Mouse (Mus musculus) cerebellum, postnatal 25 days (tissue): ENCODE data around the gene Adcy5.

Experiments
- DNase-seq, 2 experiments: peaks; one replicate each; pipeline ENCODE4 v3.0.0; 2021; ENCODE audit warnings: mixed read lengths in 2 of 2

Adcy5 gene

DNA sequence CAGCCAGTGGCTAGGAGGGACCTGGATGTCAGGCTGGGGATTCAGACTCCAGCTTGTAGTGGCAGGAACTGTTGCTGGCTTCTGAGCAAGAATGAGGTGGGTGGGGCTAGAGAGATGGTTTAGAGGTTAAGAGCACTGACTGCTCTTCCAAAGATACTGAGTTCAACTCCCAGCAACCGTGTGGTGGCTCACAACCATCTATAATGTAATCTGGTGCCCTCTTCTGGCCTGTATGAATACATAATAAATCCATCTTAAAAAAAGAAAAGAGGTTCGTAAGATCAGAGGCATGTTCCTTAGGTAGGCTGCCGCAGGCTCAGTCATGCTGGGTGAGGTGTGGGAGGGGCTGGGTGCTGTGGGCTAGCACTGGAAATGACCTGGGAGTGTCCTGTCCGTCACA lies 116.9 kb downstream of the Adcy5 start:
- DNase-seq: no peak

DNA sequence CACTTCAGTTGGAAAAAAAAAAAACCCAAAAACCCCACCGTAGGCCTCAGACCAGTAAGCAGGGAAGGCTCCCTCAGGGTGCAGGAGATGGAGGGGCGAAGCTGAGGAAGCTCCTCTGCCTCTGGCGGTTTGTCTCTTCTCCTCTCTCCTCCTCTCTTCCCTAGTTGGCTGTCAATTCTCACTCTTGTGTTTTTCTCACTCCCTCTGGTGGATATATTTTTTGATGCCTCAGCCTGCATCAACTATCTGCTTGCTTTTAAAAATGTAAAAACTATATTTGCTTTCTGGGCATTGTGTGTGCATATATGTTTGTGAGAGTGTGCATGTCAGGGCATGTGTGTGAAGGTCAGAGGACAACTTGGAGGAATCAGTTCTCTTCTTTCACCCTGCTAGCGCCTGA lies 117.7 kb downstream of the Adcy5 start:
- no peak for DNase-seq

GRCm38 (mm10) chr16:35278166-35278565 lies 123.5 kb downstream of the Adcy5 start:
- peak in 1 of 2 experiments; percentile 42 for DNase-seq

DNA sequence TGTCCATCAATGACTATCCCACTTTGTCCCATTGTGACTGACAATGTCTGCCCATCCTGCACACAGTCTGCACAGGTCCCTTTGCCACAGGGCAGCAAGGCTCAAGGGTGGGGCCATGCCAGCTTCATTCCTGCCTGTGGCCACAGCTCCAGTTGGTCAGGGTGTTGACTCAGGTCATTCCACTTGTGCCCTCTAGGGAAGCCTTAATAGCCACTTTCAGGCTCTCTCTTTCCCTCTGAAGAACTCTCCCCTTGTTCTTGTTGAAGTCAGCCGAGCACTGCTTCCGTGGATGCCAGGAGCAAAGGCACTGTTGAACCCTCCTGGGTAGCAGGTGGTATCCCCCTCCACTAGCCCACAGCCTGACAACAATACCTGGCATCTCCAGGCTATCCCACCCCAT lies 127.8 kb downstream of the Adcy5 start:
- no peak for DNase-seq

GRCm38 (mm10) chr16:35285821-35286220 lies 131.1 kb downstream of the Adcy5 start:
- DNase-seq: no peak

GRCm38 (mm10) chr16:35287244-35287643 lies 132.6 kb downstream of the Adcy5 start:
- DNase-seq: no peak

- no peak for DNase-seq
Observed at GRCm38 (mm10) chr16:35297786-35298185, 143.1 kb downstream of the Adcy5 start.

DNA sequence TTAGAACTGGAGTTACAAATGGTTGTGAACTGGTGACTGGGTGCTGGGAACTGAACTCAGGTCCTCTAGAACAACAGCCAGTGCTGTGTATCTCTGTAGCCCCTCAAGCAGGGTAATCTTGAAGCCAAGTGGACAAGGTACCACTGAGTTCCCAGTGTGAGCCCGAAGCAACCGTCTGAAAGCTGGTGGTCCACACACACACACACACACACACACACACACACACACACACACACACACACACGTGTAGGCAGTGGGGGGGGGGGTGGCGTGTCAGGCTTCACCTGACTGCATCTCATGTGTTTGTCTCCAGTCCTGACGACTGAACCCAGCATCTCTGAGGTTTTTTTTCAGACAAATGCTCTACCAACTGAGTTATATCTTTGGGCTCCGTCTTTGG lies 145.5 kb downstream of the Adcy5 start:
- no peak for DNase-seq

- peak in 1 of 2 experiments; percentile 1 for DNase-seq
Observed at GRCm38 (mm10) chr16:35302441-35303280, 148.0 kb downstream of the Adcy5 start.

- peak in 1 of 2 experiments; percentile 5 for DNase-seq
Observed at GRCm38 (mm10) chr16:35303721-35304120, 149.0 kb downstream of the Adcy5 start.

DNA sequence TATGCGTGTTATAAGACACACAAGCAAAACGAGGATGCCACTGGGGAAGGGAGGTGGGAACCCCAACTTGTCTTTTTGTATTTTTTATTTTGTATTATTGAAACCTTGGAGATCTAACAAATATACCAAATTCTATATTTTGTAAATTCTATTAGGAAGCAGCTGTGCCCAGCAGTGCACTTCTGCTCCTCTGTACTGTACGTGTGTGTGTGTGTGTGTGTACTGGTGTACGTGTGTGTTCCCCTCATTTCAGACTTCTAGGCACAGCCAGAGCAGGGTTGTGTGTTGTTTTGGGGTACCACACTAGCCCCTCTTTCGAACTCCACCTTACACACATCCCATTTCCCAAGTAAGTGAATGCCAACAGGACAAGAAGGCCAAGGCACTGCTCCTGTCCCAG lies 149.7 kb downstream of the Adcy5 start:
- DNase-seq: peak in 1 of 2 experiments; percentile 0

GRCm38 (mm10) chr16:35305226-35305625 lies 150.5 kb downstream of the Adcy5 start:
- no peak for DNase-seq

- DNase-seq: no peak
Observed at GRCm38 (mm10) chr16:35306631-35307030, 152.0 kb downstream of the Adcy5 start.

- DNase-seq: no peak
Observed at GRCm38 (mm10) chr16:35307331-35307730, 152.7 kb downstream of the Adcy5 start.

DNA sequence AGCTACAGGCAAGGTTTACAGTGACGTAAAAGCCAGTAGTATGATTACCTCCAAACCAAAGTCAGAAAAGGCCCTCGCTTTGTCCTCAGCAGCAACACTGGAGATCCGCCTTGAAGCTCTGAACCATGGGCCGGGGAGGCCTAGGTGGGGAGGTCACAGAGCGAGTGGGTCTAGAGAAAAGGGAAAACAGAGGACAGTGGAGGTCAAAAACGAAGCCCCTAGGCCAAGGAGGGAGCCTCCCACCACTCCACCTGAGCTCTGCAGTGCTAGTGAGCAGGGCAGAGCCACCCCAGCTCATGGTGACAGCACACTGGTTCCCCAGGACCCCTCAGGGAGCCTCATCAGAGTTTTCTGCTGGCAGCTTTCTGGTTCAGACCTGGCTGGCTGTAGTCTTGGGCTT lies 153.3 kb downstream of the Adcy5 start:
- no peak for DNase-seq

DNA sequence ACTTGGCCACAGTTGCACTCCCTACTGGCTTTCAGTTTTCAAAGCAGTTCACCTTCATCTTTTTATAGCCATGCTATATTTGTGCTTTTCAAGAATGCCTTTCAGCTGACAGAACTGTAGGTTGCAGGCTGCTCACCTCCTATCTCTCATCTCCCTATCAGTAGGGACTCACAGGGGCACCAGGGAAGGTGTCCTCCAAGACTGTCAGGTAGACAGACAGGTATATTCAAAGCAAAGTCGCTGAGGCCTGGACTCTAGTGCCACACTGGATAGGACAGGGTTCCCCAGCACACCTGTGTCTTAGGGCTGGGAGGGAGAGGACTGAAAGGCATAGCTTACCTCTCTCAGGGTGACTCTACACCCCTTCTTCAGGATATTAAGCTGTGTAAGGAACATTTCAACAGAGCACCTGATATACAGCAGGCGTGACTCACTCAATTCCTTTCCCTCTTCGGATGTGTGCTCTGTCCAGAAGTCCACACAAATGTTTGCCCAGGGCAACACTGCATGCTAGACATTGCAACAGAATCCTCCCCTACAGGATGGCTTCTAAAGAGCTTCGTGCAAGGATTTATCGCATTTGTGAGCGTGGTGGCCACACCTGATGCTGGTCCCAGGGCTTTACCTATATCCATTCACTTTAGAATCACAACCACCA lies 153.9 kb downstream of the Adcy5 start:
- no peak for DNase-seq

DNA sequence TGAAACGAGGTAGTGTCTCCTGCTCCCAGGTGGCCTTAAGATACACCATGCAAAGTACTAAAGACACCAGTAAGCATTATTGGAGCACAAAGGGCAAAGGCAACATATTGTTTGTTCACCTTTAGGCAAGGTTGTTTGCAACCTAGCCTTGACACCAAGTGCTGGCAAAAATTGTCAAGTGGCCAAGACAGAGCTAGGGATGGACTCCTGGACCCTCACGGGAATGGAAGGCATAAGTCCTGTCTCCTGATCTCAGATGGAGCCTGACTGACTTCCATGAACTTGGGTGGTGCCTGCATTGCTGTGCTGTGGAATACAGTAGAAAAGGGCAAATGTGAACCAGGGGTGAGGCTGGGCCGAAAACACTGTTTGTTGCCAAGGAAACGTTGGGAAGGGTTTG lies 155.0 kb downstream of the Adcy5 start:
- DNase-seq: no peak

DNA sequence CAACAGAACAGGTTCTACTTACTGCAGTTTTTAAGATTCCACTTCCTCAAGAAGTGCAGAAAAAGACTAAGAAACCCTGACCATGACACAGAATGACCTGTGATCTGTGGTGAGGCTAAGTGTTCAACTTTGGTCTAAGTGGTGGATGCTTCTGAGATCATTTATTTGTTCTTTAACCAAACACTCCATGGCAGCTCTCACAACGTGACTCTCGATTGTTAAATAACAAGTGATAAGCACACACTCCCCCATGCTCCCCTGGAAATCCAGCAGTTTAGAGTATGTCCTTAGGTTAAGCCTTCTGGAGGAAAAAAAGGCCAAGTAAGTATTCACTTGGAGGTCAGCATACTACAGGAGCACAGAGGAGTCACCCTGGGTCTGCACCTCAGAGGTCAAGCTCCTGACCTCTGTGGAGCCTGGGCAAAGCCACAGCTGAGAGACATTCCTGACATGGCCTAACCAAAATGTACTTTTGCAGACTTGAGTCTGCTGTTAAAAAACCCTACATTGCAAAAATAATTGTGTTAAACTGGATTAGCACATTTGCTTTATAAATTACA lies 156.0 kb downstream of the Adcy5 start:
- DNase-seq: no peak

DNA sequence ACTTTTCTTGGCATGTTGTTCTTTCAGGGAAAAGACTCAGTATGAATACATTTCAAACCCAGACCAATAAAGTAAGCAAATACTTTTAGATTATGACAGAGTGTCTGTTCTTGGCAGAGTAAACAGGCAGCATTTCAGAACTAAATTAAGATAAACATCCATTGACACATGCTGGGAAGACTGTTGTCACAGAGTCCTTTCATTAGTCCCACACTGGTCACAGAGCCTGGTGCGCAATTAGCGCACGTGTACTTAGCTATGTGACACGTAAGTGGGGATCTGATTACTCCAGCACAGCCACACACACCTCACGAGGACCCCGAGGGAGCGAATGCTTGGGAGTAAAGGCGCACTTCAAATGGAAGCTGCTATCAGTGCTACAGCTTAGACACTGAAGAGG lies 156.9 kb downstream of the Adcy5 start:
- no peak for DNase-seq

GRCm38 (mm10) chr16:35315496-35315895 lies 160.8 kb downstream of the Adcy5 start:
- DNase-seq: no peak

GRCm38 (mm10) chr16:35316856-35317264 lies 162.2 kb downstream of the Adcy5 start:
- no peak for DNase-seq

DNA sequence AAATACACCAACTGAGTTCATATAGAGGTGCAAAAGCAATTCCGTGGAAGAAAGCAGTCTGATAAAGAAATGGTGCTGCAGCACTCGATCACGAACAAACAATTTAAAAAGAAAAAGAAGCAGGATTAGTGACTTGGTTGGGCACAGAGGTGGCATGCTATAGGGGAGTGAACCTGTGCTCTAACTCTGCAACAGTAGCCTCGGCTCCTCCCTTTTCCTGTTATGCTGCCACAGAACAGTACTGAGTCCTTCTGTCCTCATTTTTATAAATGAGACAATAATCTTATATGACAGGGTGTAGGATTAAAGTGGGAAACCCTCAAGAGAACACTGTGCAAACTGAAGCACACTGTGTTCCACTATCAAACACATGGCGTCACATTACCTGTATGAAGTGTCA lies 162.8 kb downstream of the Adcy5 start:
- no peak for DNase-seq

- no peak for DNase-seq
Observed at GRCm38 (mm10) chr16:35318397-35318796, 163.7 kb downstream of the Adcy5 start.

- DNase-seq: no peak
Observed at GRCm38 (mm10) chr16:35319335-35319734, 164.7 kb downstream of the Adcy5 start.
